20 mouse cellular contexts compared by ENCODE assay signal in genomic region chr14:25190680-25191270, GRCm38 (mm10).
DNase-seq lines count a peak whose midpoint lies in the region; ATAC-seq lines count a peak whose summit lies in the region.
"Had no signal": no experiment of that assay in that cellular context is flagged by ENCODE, and none has a peak within 500 bp of the region (broad histone marks: within the 10 kb centered on the region; RNA-seq: fewer than 3 reads in every experiment).

No protein-coding gene starts in this region.

- peaks cover 7% of the 10 kb centered on the region; the same call in 1 of the 2 replicates for H3K27me3 ChIP-seq in hindbrain, embryonic 10.5 days (ENCODE audit: insufficient read depth, poor library complexity, severe bottlenecking)
- no peaks in the 10 kb centered on the region for H3K27me3 ChIP-seq in hindbrain, embryonic 16.5 days (replicated peaks; ENCODE audit: control insufficient read depth, insufficient read depth, low read length)
- peaks cover 6% of the 10 kb centered on the region; the same call in 1 of the 2 replicates for H3K27me3 ChIP-seq in limb, embryonic 10.5 days (ENCODE audit: low read depth, poor library complexity, severe bottlenecking)
- H3K27me3 ChIP-seq: midbrain, embryonic 13.5 days; stomach, embryonic 15.5 days had no signal

- no peak overlapping the region for H3K4me2 ChIP-seq in hindbrain, embryonic 16.5 days (ENCODE audit: low read length)
- H3K4me2 ChIP-seq: midbrain, embryonic 13.5 days; stomach, embryonic 15.5 days had no signal

- H3K36me3 ChIP-seq in hindbrain, embryonic 10.5 days: no peaks in the 10 kb centered on the region
- H3K36me3 ChIP-seq in hindbrain, embryonic 16.5 days (ENCODE audit: control insufficient read depth, insufficient read depth, low read length): no peaks in the 10 kb centered on the region
- H3K36me3 ChIP-seq in limb, embryonic 10.5 days: no peaks in the 10 kb centered on the region
- H3K36me3 ChIP-seq: midbrain, embryonic 13.5 days; stomach, embryonic 15.5 days had no signal

- DNase-seq in hindbrain, embryonic 10.5 days (ENCODE audit: low spot score): no peak
- peak; percentile 59 to 63 for DNase-seq in right cerebral cortex, postnatal 10 days (ENCODE audit: low spot score in 2 of 2)
- no peak for DNase-seq in right cerebral cortex, postnatal 36 days (ENCODE audit: low spot score in 2 of 2)
- no peak for DNase-seq in limb, embryonic 10.5 days (ENCODE audit: low spot score)
- DNase-seq in thymus, postnatal 4 days: no peak
- no peak for DNase-seq in spleen, postnatal 36 days (ENCODE audit: low spot score in 2 of 2)
- DNase-seq: adrenal gland, postnatal 14 days; cerebellum, adult 11-12 months; heart, postnatal 14 days; kidney, adult 18-20 months; kidney, postnatal 25 days; lung, adult 2 months; lung, postnatal 36 days; retina, postnatal 1 day; spleen, adult 18-20 months had no signal

- no peak overlapping the region for H3K9ac ChIP-seq in hindbrain, embryonic 16.5 days (ENCODE audit: low read depth, low read length)
- H3K9ac ChIP-seq: midbrain, embryonic 13.5 days; stomach, embryonic 15.5 days had no signal

- ATAC-seq in hindbrain, embryonic 16.5 days: no peak
- ATAC-seq: forebrain, embryonic 16.5 days; midbrain, embryonic 13.5 days had no signal

- no peak overlapping the region for H3K4me3 ChIP-seq in hindbrain, embryonic 10.5 days
- no peak overlapping the region for H3K4me3 ChIP-seq in hindbrain, embryonic 16.5 days (ENCODE audit: low read length)
- no peak overlapping the region for H3K4me3 ChIP-seq in limb, embryonic 10.5 days
- H3K4me3 ChIP-seq: midbrain, embryonic 13.5 days; myocyte; stomach, embryonic 15.5 days had no signal

- H3K4me1 ChIP-seq in hindbrain, embryonic 10.5 days (replicated peaks): peaks cover 32% of the 10 kb centered on the region
- peaks cover 12% of the 10 kb centered on the region for H3K4me1 ChIP-seq in hindbrain, embryonic 16.5 days (ENCODE audit: control insufficient read depth, insufficient read depth, low read depth, low read length)
- H3K4me1 ChIP-seq in limb, embryonic 10.5 days: peaks cover 27% of the 10 kb centered on the region

- H3K27ac ChIP-seq in hindbrain, embryonic 10.5 days: peak overlapping the region; percentile 66
- H3K27ac ChIP-seq in hindbrain, embryonic 16.5 days (ENCODE audit: low read depth, low read length): no peak overlapping the region
- H3K27ac ChIP-seq in limb, embryonic 10.5 days: peak overlapping the region; percentile 27; the same call in 1 of the 2 replicates
- H3K27ac ChIP-seq: midbrain, embryonic 13.5 days; stomach, embryonic 15.5 days had no signal

- H3K9me3 ChIP-seq in hindbrain, embryonic 10.5 days: no peaks in the 10 kb centered on the region
- no peaks in the 10 kb centered on the region for H3K9me3 ChIP-seq in hindbrain, embryonic 16.5 days (ENCODE audit: control insufficient read depth, low read length)
- no peaks in the 10 kb centered on the region for H3K9me3 ChIP-seq in limb, embryonic 10.5 days (replicated peaks)
- H3K9me3 ChIP-seq: midbrain, embryonic 13.5 days; stomach, embryonic 15.5 days had no signal

- WGBS in hindbrain, embryonic 10.5 days: 91% methylated on average over 10 of the region's 10 CpGs
- 85% methylated on average over 10 of the region's 10 CpGs for WGBS in hindbrain, embryonic 16.5 days
- WGBS in limb, embryonic 10.5 days: 95% methylated on average over 10 of the region's 10 CpGs

Comparison
In these comparisons a context has a peak if more than half of its experiments do, and no peak if none do; other contexts are left out.
1. DNase-seq: peak in right cerebral cortex, postnatal 10 days (2 of 2); none in hindbrain, embryonic 10.5 days (single experiment), right cerebral cortex, postnatal 36 days (0 of 2), limb, embryonic 10.5 days (single experiment), thymus, postnatal 4 days (single experiment) and spleen, postnatal 36 days (0 of 2).